Mouse (Mus musculus) hindbrain, postnatal 0 days (tissue): ENCODE measurements around the gene Ttl. TPM values are rescaled to one million over a fixed set of nuclear protein-coding genes. Genes with fewer than 3 reads are reported as not detected.
A peak's percentile ranks its signal among the peaks of the same experiment; 100 is the strongest.

Source experiments
- ATAC-seq: fragments of 200-750 bp; cut with Nextera tagmentation; 2 replicates; pipeline ENCODE4 v1.8.0; 2017; ENCODE audit warnings: mild to moderate bottlenecking, moderate TSS enrichment, moderate library complexity
- DNase-seq: peaks from one replicate; pipeline ENCODE4 v3.0.0-alpha.2; 2015; ENCODE audit warnings: low spot score
- H3K27ac ChIP-seq: fragments of 300-500 bp; sonication (generic); 2 replicates; pipeline ENCODE4 v1.5.1; 2014; ENCODE audit warnings: mild to moderate bottlenecking
- H3K27me3 ChIP-seq: fragments of 300-500 bp; sonication (generic); 2 replicates; pipeline ENCODE4 v1.6.1; 2014; ENCODE audit warnings: low read length, mixed read lengths; ENCODE audit not compliant: insufficient read depth
- H3K36me3 ChIP-seq: fragments of 300-500 bp; sonication (generic); 2 replicates; pipeline ENCODE4 v1.6.1; 2014; ENCODE audit warnings: low read length, mixed read lengths; ENCODE audit not compliant: insufficient read depth
- H3K4me1 ChIP-seq: fragments of 300-500 bp; sonication (generic); 2 replicates; pipeline ENCODE4 v1.6.1; 2014; ENCODE audit warnings: antibody characterized with exemption, low read length, mixed read lengths; ENCODE audit not compliant: insufficient read depth
- H3K4me2 ChIP-seq: fragments of 300-500 bp; sonication (generic); 2 replicates; pipeline ENCODE4 v1.6.1; 2014; ENCODE audit warnings: low read depth, mild to moderate bottlenecking, low read length, moderate library complexity, mixed read lengths
- H3K4me3 ChIP-seq: fragments of 300-500 bp; sonication (generic); 2 replicates; pipeline ENCODE4 v1.5.1; 2014; ENCODE audit warnings: low read length
- H3K9ac ChIP-seq: fragments of 300-500 bp; sonication (generic); replicated peaks from 2 replicates; pipeline ENCODE4 v1.6.1; 2014; ENCODE audit warnings: mild to moderate bottlenecking, low read length, moderate library complexity, mixed read lengths
- H3K9me3 ChIP-seq: fragments of 300-500 bp; sonication (generic); 2 replicates; pipeline ENCODE4 v1.6.1; 2016; ENCODE audit warnings: low read length, mixed read lengths
- CTCF ChIP-seq: IDR thresholded peaks from 2 replicates; pipeline ENCODE4 v1.5.1; 2016; ENCODE audit warnings: antibody characterized with exemption, control low read depth, low read depth
- WGBS: fragments of 180-500 bp; shearing (Covaris S2); extraction: QIAGEN DNeasy Blood & Tissue Kit; methylation state at CpG from one replicate; pipeline ENCODE4 v1.1.7; 2014; 5-methylcytosine and 5-hydroxymethylcytosine counted together
- polyA plus RNA-seq: library from polyadenylated mRNA; unstranded; fragments of >200 nt; fragmentation: Nextera tagmentation; extraction: Ambion mirVana; gene quantifications from 2 replicates; pipeline ENCODE4 v1.2.1, GENCODE M21; 2015
- total RNA-seq: library from RNA; depleted of rRNA; stranded (reverse); fragments of >200 nt; gene quantifications from 2 replicates; pipeline ENCODE4 v1.2.3, GENCODE M21; 2014; rRNA removed

Gene Ttl
- total and polyA plus RNA-seq, 2 experiments from 2014 or later, result 34.1 to 57.7 TPM

- no peaks in the 10 kb centered on the region for H3K27me3 ChIP-seq
- no peaks in the 10 kb centered on the region for H3K9me3 ChIP-seq
- peak overlapping the region; percentile 76 for H3K4me2 ChIP-seq
- peaks cover 11% of the 10 kb centered on the region for H3K4me1 ChIP-seq
- H3K27ac ChIP-seq, result peak overlapping the region; percentile 88
- peak overlapping the region; percentile 57 for H3K4me3 ChIP-seq
- 29% methylated on average over 18 of the region's 18 CpGs for WGBS
- ATAC-seq (peak; percentile 52), DNase-seq (no peak)
- peaks cover 28% of the 10 kb centered on the region; the same call in 1 of the 2 replicates for H3K36me3 ChIP-seq
- no peak; the same call in 1 of the 2 replicates for TF ChIP-seq CTCF
- H3K9ac ChIP-seq, result peak overlapping the region; percentile 46
Measured at GRCm38 (mm10) chr2:129129987-129130545, 64.3 kb downstream of the Ttl start.

- H3K27ac ChIP-seq, result peak overlapping the region; percentile 88; the same call in 1 of the 2 replicates
- peaks cover 11% of the 10 kb centered on the region for H3K4me1 ChIP-seq
- H3K9ac ChIP-seq, result no peak overlapping the region
- H3K36me3 ChIP-seq, result peaks cover 21% of the 10 kb centered on the region; the same call in 1 of the 2 replicates
- WGBS, result 96% methylated on average over 2 of the region's 2 CpGs
- no peak for DNase-seq
- H3K9me3 ChIP-seq, result no peaks in the 10 kb centered on the region
- H3K4me2 ChIP-seq, result no peak overlapping the region
- no peak for TF ChIP-seq CTCF
- H3K4me3 ChIP-seq, result no peak overlapping the region
- no peaks in the 10 kb centered on the region for H3K27me3 ChIP-seq
- no peak for ATAC-seq
Measured at GRCm38 (mm10) chr2:129130776-129131175, 65.0 kb downstream of the Ttl start.

GRCm38 (mm10) chr2:129132231-129132630 is 66.5 kb downstream of the Ttl start:
- WGBS, result 94% methylated on average over 7 of the region's 7 CpGs
- TF ChIP-seq CTCF, result 0 out of 2 replicates have a peak, but pooled peaks have one; percentile 10

GRCm38 (mm10) chr2:129133006-129133805 is 67.5 kb downstream of the Ttl start:
- H3K9ac ChIP-seq, result no peak overlapping the region
- WGBS, result 96% methylated on average over 14 of the region's 14 CpGs
- H3K4me1 ChIP-seq, result peaks cover 11% of the 10 kb centered on the region
- no peak for TF ChIP-seq CTCF
- ATAC-seq (no peak), DNase-seq (no peak)
- no peak overlapping the region for H3K27ac ChIP-seq
- no peak overlapping the region for H3K4me2 ChIP-seq
- no peaks in the 10 kb centered on the region for H3K9me3 ChIP-seq
- no peaks in the 10 kb centered on the region for H3K27me3 ChIP-seq
- H3K36me3 ChIP-seq, result peaks cover 9% of the 10 kb centered on the region; the same call in 1 of the 2 replicates
- no peak overlapping the region for H3K4me3 ChIP-seq

More at GRCm38 (mm10) chr2:129132231-129132630, 66.5 kb downstream of the Ttl start:
- no peak overlapping the region for H3K4me3 ChIP-seq
- H3K4me2 ChIP-seq, result no peak overlapping the region
- H3K36me3 ChIP-seq, result peaks cover 9% of the 10 kb centered on the region; the same call in 1 of the 2 replicates
- no peaks in the 10 kb centered on the region for H3K9me3 ChIP-seq
- H3K27ac ChIP-seq, result no peak overlapping the region
- no peak for DNase-seq
- H3K27me3 ChIP-seq, result no peaks in the 10 kb centered on the region
- ATAC-seq, result no peak
- no peak overlapping the region for H3K9ac ChIP-seq
- peaks cover 11% of the 10 kb centered on the region for H3K4me1 ChIP-seq

- TF ChIP-seq CTCF, result no peak
Measured at GRCm38 (mm10) chr2:129139906-129140305, 74.2 kb downstream of the Ttl start.

More at GRCm38 (mm10) chr2:129139906-129140305, 74.2 kb downstream of the Ttl start:
- DNase-seq (peak; percentile 53), ATAC-seq (no peak)
- H3K9ac ChIP-seq, result no peak overlapping the region
- H3K4me3 ChIP-seq, result no peak overlapping the region
- H3K27ac ChIP-seq, result no peak overlapping the region
- 58% methylated on average over 10 of the region's 10 CpGs for WGBS
- H3K27me3 ChIP-seq, result no peaks in the 10 kb centered on the region
- H3K4me2 ChIP-seq, result 0 out of 2 replicates have a peak overlapping the region, but pooled peaks have one; percentile 10
- no peaks in the 10 kb centered on the region for H3K4me1 ChIP-seq
- no peaks in the 10 kb centered on the region for H3K36me3 ChIP-seq
- no peaks in the 10 kb centered on the region for H3K9me3 ChIP-seq

Other genes starting within 250 kb of the Ttl start
- 26.3 and 29.0 TPM in 2 replicates for gene Tmem87b, start 247.8 kb upstream of the Ttl start, total RNA-seq
- 35.2 and 38.5 TPM in 2 replicates for gene Tmem87b, start 247.8 kb upstream of the Ttl start, polyA plus RNA-seq
- 2.9 and 3.3 TPM in 2 replicates for gene Fbln7, start 203.0 kb upstream of the Ttl start, total RNA-seq
- gene Fbln7, start 203.0 kb upstream of the Ttl start, polyA plus RNA-seq, result 3.6 and 4.3 TPM in 2 replicates
- gene Zc3h8, start 121.9 kb upstream of the Ttl start, total RNA-seq, result 1.5 and 1.7 TPM in 2 replicates
- 11.5 and 14.0 TPM in 2 replicates for gene Zc3h8, start 121.9 kb upstream of the Ttl start, polyA plus RNA-seq
- gene Zc3h6, start 98.5 kb upstream of the Ttl start, total RNA-seq, result 5.3 and 13.4 TPM in 2 replicates
- gene Zc3h6, start 98.5 kb upstream of the Ttl start, polyA plus RNA-seq, result 4.5 and 4.6 TPM in 2 replicates
- gene Gm10762, start 98.2 kb upstream of the Ttl start, total RNA-seq, result 22.2 and 33.4 TPM in 2 replicates
- 19.8 and 22.0 TPM in 2 replicates for gene Gm10762, start 98.2 kb upstream of the Ttl start, polyA plus RNA-seq
- gene Vinac1, start 17.8 kb upstream of the Ttl start, total RNA-seq, result 1.5 TPM in 2 replicates
- gene Vinac1, start 17.8 kb upstream of the Ttl start, polyA plus RNA-seq, result 0.71 and 0.86 TPM in 2 replicates
- gene Polr1b, start 35.1 kb downstream of the Ttl start, total RNA-seq, result 20.9 and 21.8 TPM in 2 replicates
- 10.5 and 11.3 TPM in 2 replicates for gene Polr1b, start 35.1 kb downstream of the Ttl start, polyA plus RNA-seq
- 20.3 and 27.5 TPM in 2 replicates for gene Chchd5, start 63.8 kb downstream of the Ttl start, total RNA-seq
- 19.1 and 19.8 TPM in 2 replicates for gene Chchd5, start 63.8 kb downstream of the Ttl start, polyA plus RNA-seq
- gene Slc20a1, start 132.8 kb downstream of the Ttl start, total RNA-seq, result 63.0 and 63.5 TPM in 2 replicates
- gene Slc20a1, start 132.8 kb downstream of the Ttl start, polyA plus RNA-seq, result 40.6 and 41.6 TPM in 2 replicates
- 9.2 and 9.7 TPM in 2 replicates for gene Ckap2l, start 231.3 kb downstream of the Ttl start, total RNA-seq
- 8.9 and 12.0 TPM in 2 replicates for gene Ckap2l, start 231.3 kb downstream of the Ttl start, polyA plus RNA-seq
- not detected in 2 replicates for gene Il1a, start 244.0 kb downstream of the Ttl start, total RNA-seq
- 0.23 and 0.25 TPM in 2 replicates for gene Il1a, start 244.0 kb downstream of the Ttl start, polyA plus RNA-seq